Mouse (Mus musculus): ENCODE data around the gene Hoxa4. TPM values are rescaled to one million over a fixed set of nuclear protein-coding genes. Genes with fewer than 3 reads are reported as not detected.

Gene Hoxa4
- total and polyA plus RNA-seq, 2 experiments from 2014 or later = 0.22 TPM; not detected in 1

DNA sequence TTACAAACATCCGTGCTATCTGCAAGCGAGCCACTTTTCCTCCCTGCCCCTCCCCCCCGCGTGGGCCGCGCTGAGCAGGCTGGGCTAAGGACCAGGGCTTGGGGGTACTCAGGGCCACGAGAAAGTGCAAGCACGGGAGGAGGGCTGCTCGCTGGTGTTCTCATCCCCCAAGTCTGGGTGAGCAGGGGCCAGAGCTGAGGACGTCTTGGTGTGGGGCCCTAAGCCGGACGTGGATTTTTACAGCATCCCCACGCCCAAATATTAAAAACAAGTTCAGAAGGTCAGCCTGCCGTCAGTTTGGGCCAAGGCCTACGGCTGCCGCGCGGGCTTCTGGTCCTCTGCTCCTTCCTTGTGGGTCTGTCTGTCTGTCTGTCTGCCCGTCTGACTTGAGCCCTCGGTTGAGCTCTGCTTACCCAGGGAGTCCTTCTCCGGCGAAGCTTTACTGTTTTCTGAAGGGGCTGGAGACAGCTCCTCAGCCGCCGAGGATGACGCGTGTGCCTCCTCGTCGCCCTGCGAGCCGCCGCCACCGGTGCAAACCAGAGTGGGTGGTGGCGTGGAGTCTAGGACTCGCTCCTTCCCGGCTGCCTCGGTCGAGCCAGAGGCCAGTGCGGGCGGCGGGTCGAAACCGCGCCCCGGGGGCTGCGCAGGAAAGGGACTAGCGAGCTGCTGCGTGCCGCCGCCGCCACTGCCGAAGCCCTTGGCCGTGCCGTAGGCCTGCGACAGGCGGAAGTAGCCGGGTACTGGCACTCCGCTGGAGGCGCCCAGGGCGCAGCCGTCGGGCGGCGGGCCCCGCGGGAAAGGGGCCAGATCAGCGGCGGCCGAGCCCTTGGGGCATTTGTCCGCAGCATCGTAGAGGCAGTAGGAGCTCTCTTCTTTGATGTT, 42.2 kb upstream of the Hoxa4 start:
- Histone ChIP-seq H3K4me3 (ENCODE audit: low read depth, low read length) (no peak overlapping the region), H3K27ac (ENCODE audit: low read depth, low read length) (no peak overlapping the region), H3K4me1 (ENCODE audit: insufficient read depth, low read length) (no peaks in the 10 kb centered on the region), H3K9ac (replicated peaks; ENCODE audit: low read length, poor library complexity, severe bottlenecking) (no peak overlapping the region), H3K4me2 (ENCODE audit: low read depth, low read length, poor library complexity, severe bottlenecking) (no peak overlapping the region), H3K36me3 (ENCODE audit: insufficient read depth, low read length) (no peaks in the 10 kb centered on the region), H3K9me3 (ENCODE audit: low read length) (no peaks in the 10 kb centered on the region), H3K27me3 (ENCODE audit: insufficient read depth, low read length) (peaks cover 94% of the 10 kb centered on the region)
- 2% methylated on average over 64 of the region's 70 CpGs for WGBS
- TF ChIP-seq CTCF (IDR thresholded peaks at IDR 0.05) = no peak
- ATAC-seq (ENCODE audit: low FRiP score) (0 out of 2 replicates have a peak, but pooled peaks have one; percentile 23), DNase-seq (ENCODE audit: low spot score) (no peak)

DNA sequence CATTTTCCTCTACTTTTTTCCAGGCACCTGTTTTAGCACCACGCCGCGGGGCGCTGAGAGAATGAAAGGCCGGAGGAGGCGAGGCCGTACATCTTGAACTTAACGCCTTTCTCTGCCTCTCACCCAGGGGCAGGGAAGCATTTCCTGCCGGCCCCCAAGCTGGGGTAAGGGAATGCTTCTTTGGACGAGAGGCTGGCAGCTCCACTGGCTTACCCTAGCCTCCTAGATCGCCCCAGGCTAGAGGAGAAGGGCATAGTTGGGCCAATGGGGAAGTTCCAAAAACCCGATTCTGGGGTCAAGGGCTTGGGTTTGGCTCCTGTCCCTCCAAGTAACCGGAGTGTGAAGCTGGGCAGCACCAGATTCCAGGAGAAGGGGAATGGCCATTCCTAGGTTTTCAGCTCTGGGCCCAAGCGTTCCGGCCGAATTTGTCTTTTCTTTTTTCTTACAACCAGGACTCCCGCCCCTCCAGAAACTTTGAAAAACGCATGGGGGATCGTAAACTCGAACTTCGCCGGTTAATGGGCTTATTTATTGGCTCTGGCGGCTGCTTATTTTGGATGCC, 41.5 kb upstream of the Hoxa4 start:
- Histone ChIP-seq H3K9ac (replicated peaks; ENCODE audit: low read length, poor library complexity, severe bottlenecking) (no peak overlapping the region), H3K36me3 (ENCODE audit: insufficient read depth, low read length) (no peaks in the 10 kb centered on the region), H3K4me3 (ENCODE audit: low read depth, low read length) (no peak overlapping the region), H3K4me1 (ENCODE audit: insufficient read depth, low read length) (no peaks in the 10 kb centered on the region), H3K4me2 (ENCODE audit: low read depth, low read length, poor library complexity, severe bottlenecking) (no peak overlapping the region), H3K9me3 (ENCODE audit: low read length) (no peaks in the 10 kb centered on the region), H3K27ac (ENCODE audit: low read depth, low read length) (no peak overlapping the region), H3K27me3 (ENCODE audit: insufficient read depth, low read length) (peaks cover 93% of the 10 kb centered on the region)
- ATAC-seq (ENCODE audit: low FRiP score) (no peak), DNase-seq (ENCODE audit: low spot score) (no peak)
- no peak for TF ChIP-seq CTCF (IDR thresholded peaks at IDR 0.05)
- whole genome bisulfite sequencing = under 1% methylated on average over 23 of the region's 23 CpGs

DNA sequence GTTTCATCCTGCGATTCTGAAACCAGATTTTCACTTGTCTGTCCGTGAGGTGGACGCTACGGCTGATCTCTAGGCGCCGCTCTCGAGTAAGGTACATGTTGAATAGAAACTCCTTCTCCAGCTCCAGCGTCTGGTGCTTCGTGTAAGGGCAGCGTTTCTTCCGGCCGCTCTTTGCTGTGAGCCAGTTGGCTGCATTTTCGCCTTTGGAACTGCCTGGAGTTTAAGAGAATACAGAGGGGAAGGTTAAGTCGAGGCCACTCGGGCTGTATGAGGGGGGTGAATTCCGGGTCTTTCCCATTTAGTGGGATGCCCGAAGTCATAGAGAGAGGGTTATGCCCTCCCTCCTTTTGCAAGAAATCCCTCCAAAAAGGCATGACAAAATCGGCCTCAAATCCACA, 41.0 kb upstream of the Hoxa4 start:
- no peaks in the 10 kb centered on the region for H3K36me3 ChIP-seq (ENCODE audit: insufficient read depth, low read length)
- WGBS = 2% methylated on average over 18 of the region's 18 CpGs
- H3K9ac ChIP-seq (replicated peaks; ENCODE audit: low read length, poor library complexity, severe bottlenecking) = no peak overlapping the region
- no peaks in the 10 kb centered on the region for H3K4me1 ChIP-seq (ENCODE audit: insufficient read depth, low read length)
- H3K27ac ChIP-seq (ENCODE audit: low read depth, low read length) = no peak overlapping the region
- no peak for TF ChIP-seq CTCF (IDR thresholded peaks at IDR 0.05)
- peaks cover 93% of the 10 kb centered on the region for H3K27me3 ChIP-seq (ENCODE audit: insufficient read depth, low read length)
- no peaks in the 10 kb centered on the region for H3K9me3 ChIP-seq (ENCODE audit: low read length)
- DNase-seq (ENCODE audit: low spot score) (no peak), ATAC-seq (ENCODE audit: low FRiP score) (no peak)
- H3K4me3 ChIP-seq (ENCODE audit: low read depth, low read length) = no peak overlapping the region
- no peak overlapping the region for H3K4me2 ChIP-seq (ENCODE audit: low read depth, low read length, poor library complexity, severe bottlenecking)

DNA sequence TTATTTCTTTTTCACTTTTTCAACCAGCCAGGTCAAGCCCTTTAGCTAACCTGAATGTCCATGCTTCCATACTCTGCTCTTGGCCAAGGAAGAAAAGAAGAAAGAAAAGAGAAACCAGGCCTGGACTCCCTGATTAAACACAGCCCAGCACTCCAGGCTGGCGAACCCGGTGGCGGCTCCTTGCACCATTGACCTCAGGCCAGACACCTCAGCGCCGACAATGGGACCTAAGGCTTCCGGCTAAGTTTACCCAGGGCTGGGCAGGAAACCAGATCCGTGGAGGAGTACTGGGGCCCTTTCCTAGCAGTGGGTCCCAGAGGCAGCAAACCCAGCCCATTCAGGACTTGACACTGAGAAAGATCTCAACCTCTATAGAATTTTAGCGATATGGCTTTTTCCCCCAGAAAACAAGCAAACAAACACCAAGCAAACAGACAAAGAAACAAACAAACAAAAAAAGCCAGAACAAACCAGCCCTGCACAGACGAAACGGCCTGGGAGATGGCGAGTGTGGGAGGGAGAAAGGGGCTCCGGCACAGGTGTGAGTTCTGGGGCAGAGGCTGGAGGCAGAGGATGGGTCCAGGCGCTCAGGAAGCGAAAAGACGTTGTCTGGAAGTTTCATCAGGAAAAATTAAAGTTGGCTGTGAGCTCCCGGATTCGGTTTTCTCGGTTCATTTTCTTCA, 40.5 kb upstream of the Hoxa4 start:
- H3K27ac ChIP-seq (ENCODE audit: low read depth, low read length) = no peak overlapping the region
- no peak for TF ChIP-seq CTCF (IDR thresholded peaks at IDR 0.05)
- H3K9me3 ChIP-seq (ENCODE audit: low read length) = no peaks in the 10 kb centered on the region
- H3K4me1 ChIP-seq (ENCODE audit: insufficient read depth, low read length) = no peaks in the 10 kb centered on the region
- no peak for ATAC-seq (ENCODE audit: low FRiP score)
- 2% methylated on average over 18 of the region's 18 CpGs for WGBS
- H3K4me3 ChIP-seq (ENCODE audit: low read depth, low read length) = no peak overlapping the region
- H3K36me3 ChIP-seq (ENCODE audit: insufficient read depth, low read length) = no peaks in the 10 kb centered on the region
- peaks cover 93% of the 10 kb centered on the region for H3K27me3 ChIP-seq (ENCODE audit: insufficient read depth, low read length)
- H3K9ac ChIP-seq (replicated peaks; ENCODE audit: low read length, poor library complexity, severe bottlenecking) = no peak overlapping the region
- DNase-seq (ENCODE audit: low spot score) = no peak
- H3K4me2 ChIP-seq (ENCODE audit: low read depth, low read length, poor library complexity, severe bottlenecking) = no peak overlapping the region

DNA sequence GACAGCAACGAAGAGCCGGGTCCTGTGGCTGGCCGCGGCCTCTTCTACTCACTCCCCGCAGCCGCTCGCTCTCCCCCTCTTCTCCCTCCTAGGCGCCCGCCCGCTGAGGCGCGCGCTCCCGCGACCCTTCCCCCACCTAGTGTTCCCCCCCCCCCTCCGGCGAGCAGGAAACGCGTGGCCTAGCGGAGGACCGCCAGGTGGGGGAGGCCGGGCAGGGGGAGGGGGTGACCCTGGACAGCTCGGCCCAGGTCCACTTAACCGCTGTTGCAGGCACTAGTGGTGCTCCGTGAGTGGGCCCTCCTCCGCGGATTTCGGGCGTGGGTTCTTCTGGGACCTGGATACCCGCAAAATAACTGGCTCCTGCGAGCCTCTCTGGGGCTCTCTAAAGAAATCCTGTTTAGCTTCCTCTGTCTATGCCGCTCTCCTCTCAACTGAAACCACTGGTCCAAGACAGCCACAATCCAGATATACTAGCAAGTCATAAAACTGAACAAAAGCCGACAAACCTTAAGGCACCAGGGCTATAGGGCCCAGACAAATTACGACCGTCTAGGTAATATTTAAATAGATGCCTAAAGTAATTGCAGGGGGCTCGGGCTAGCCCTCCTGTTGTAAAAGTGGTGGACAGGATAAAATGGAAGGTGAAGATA, 39.1 kb upstream of the Hoxa4 start, which contains the start of gene Hoxa9:
Hoxa9 (minus strand) TSS at position 574 of the 650 bp plus-strand sequence.
- no peak for TF ChIP-seq CTCF (IDR thresholded peaks at IDR 0.05)
- Histone ChIP-seq H3K27ac (ENCODE audit: low read depth, low read length) (no peak within 1 kb of the TSS), H3K9ac (replicated peaks; ENCODE audit: low read length, poor library complexity, severe bottlenecking) (no peak within 1 kb of the TSS), H3K36me3 (ENCODE audit: insufficient read depth, low read length) (no peaks in the 10 kb centered on the region), H3K4me2 (ENCODE audit: low read depth, low read length, poor library complexity, severe bottlenecking) (no peak within 1 kb of the TSS), H3K9me3 (ENCODE audit: low read length) (no peaks in the 10 kb centered on the region), H3K4me3 (ENCODE audit: low read depth, low read length) (no peak within 1 kb of the TSS), H3K27me3 (ENCODE audit: insufficient read depth, low read length) (peaks cover 90% of the 10 kb centered on the region), H3K4me1 (ENCODE audit: insufficient read depth, low read length) (no peaks in the 10 kb centered on the region)
- WGBS = under 1% methylated on average over 24 of the region's 36 CpGs
- ATAC-seq (ENCODE audit: low FRiP score) = no peak
- DNase-seq (ENCODE audit: low spot score) = no peak

Data from midbrain, postnatal 0 days (tissue).